Mouse (Mus musculus): Measurements from ENCODE around the gene Lmod2. TPM values are rescaled to one million over a fixed set of nuclear protein-coding genes. Genes with fewer than 3 reads are reported as not detected.

Gene Lmod2
- total RNA-seq, 2 experiments from 2014 or later, result 105 to 286 TPM

- Histone ChIP-seq H3K27ac (peak overlapping the region; percentile 35; the same call in 1 of the 2 replicates), H3K4me3 (no peak overlapping the region)
- intact Hi-C loops (cut with DNase I), result no loop called here
- no peak for TF ChIP-seq CTCF (IDR thresholded peaks at IDR 0.05)
- DNase-seq, result no peak
Measured at GRCm38 (mm10) chr6:24622098-24622497, 24.5 kb downstream of the Lmod2 start.

GRCm38 (mm10) chr6:24627586-24628030 is 30.0 kb downstream of the Lmod2 start:
- intact Hi-C loops (cut with DNase I), result loop anchor here (1.0 to 5.0 kb wide), 2 partner anchors 60 to 97 kb away; no protein-coding TSS in a partner anchor

GRCm38 (mm10) chr6:24628499-24628898 is 30.9 kb downstream of the Lmod2 start:
- DNase-seq, result no peak
- H3K4me3 ChIP-seq, result no peak overlapping the region
- no peak for TF ChIP-seq CTCF (IDR thresholded peaks at IDR 0.05)
- intact Hi-C loops (cut with DNase I), result loop anchor here (5.0 kb wide), 1 partner anchor 61 kb away; no protein-coding TSS in a partner anchor
- no peak overlapping the region for H3K27ac ChIP-seq

More at GRCm38 (mm10) chr6:24627586-24628030, 30.0 kb downstream of the Lmod2 start:
- DNase-seq, result peak; percentile 38
- Histone ChIP-seq H3K27ac (peak overlapping the region; percentile 53; the same call in 1 of the 2 replicates), H3K4me3 (no peak overlapping the region)
- TF ChIP-seq CTCF (IDR thresholded peaks at IDR 0.05), result peak; percentile 84

- no peak for TF ChIP-seq CTCF (IDR thresholded peaks at IDR 0.05)
- peak overlapping the region; percentile 28; the same call in 1 of the 2 replicates for H3K27ac ChIP-seq
- intact Hi-C loops (cut with DNase I), result no loop called here
- DNase-seq, result no peak
- no peak overlapping the region for H3K4me3 ChIP-seq
Measured at GRCm38 (mm10) chr6:24632061-24632460, 34.5 kb downstream of the Lmod2 start.

- H3K4me3 ChIP-seq, result no peak overlapping the region
- no peak for DNase-seq
- TF ChIP-seq CTCF (IDR thresholded peaks at IDR 0.05), result no peak
- H3K27ac ChIP-seq, result no peak overlapping the region
- intact Hi-C loops (cut with DNase I), result no loop called here
Measured at GRCm38 (mm10) chr6:24634065-24634464, 36.5 kb downstream of the Lmod2 start.

- no peak for DNase-seq
- intact Hi-C loops (cut with DNase I), result no loop called here
- H3K27ac ChIP-seq, result no peak overlapping the region
- TF ChIP-seq CTCF (IDR thresholded peaks at IDR 0.05), result peak; percentile 41
- no peak overlapping the region for H3K4me3 ChIP-seq
Measured at GRCm38 (mm10) chr6:24635814-24636213, 38.3 kb downstream of the Lmod2 start.

- no peak overlapping the region for H3K4me3 ChIP-seq
- H3K27ac ChIP-seq, result no peak overlapping the region
- intact Hi-C loops (cut with DNase I), result no loop called here
- TF ChIP-seq CTCF (IDR thresholded peaks at IDR 0.05), result no peak
- DNase-seq, result no peak
Measured at GRCm38 (mm10) chr6:24641286-24641685, 43.7 kb downstream of the Lmod2 start.

GRCm38 (mm10) chr6:24642161-24642560 is 44.6 kb downstream of the Lmod2 start:
- Histone ChIP-seq H3K4me3 (no peak overlapping the region), H3K27ac (no peak overlapping the region; the same call in 1 of the 2 replicates)
- no peak for TF ChIP-seq CTCF (IDR thresholded peaks at IDR 0.05)
- intact Hi-C loops (cut with DNase I), result no loop called here
- DNase-seq, result no peak

- H3K27ac ChIP-seq, result no peak overlapping the region
- H3K4me3 ChIP-seq, result no peak overlapping the region
- no peak for DNase-seq
- intact Hi-C loops (cut with DNase I), result no loop called here
- TF ChIP-seq CTCF (IDR thresholded peaks at IDR 0.05), result no peak
Measured at GRCm38 (mm10) chr6:24642960-24643359, 45.4 kb downstream of the Lmod2 start.

GRCm38 (mm10) chr6:24645346-24646053 is 47.9 kb downstream of the Lmod2 start:
- H3K4me3 ChIP-seq, result no peak overlapping the region
- H3K27ac ChIP-seq, result 0 out of 2 replicates have a peak overlapping the region, but pooled peaks have one; percentile 32
- no peak for DNase-seq
- TF ChIP-seq CTCF (IDR thresholded peaks at IDR 0.05), result no peak
- intact Hi-C loops (cut with DNase I), result no loop called here

GRCm38 (mm10) chr6:24647103-24647691 is 49.6 kb downstream of the Lmod2 start:
- no peak for TF ChIP-seq CTCF (IDR thresholded peaks at IDR 0.05)
- intact Hi-C loops (cut with DNase I), result no loop called here
- DNase-seq, result no peak
- peak overlapping the region; percentile 11; the same call in 1 of the 2 replicates for H3K4me3 ChIP-seq
- H3K27ac ChIP-seq, result peak overlapping the region; percentile 36

GRCm38 (mm10) chr6:24648403-24648802 is 50.8 kb downstream of the Lmod2 start:
- no peak overlapping the region for H3K4me3 ChIP-seq
- intact Hi-C loops (cut with DNase I), result no loop called here
- TF ChIP-seq CTCF (IDR thresholded peaks at IDR 0.05), result no peak

GRCm38 (mm10) chr6:24650719-24651118 is 53.2 kb downstream of the Lmod2 start:
- DNase-seq, result no peak
- Histone ChIP-seq H3K4me3 (no peak overlapping the region), H3K27ac (peak overlapping the region; percentile 17; the same call in 1 of the 2 replicates)
- no peak for TF ChIP-seq CTCF (IDR thresholded peaks at IDR 0.05)
- intact Hi-C loops (cut with DNase I), result no loop called here

More at GRCm38 (mm10) chr6:24648403-24648802, 50.8 kb downstream of the Lmod2 start:
- H3K27ac ChIP-seq, result peak overlapping the region; percentile 36; the same call in 1 of the 2 replicates
- no peak for DNase-seq

All from gastrocnemius, adult 2 months (tissue).